Mouse (Mus musculus): ENCODE results near the gene Olfr1109. TPM values are rescaled to one million over a fixed set of nuclear protein-coding genes. Genes with fewer than 3 reads are reported as not detected.

Gene Olfr1109
- polyA plus RNA-seq (2012; ENCODE audit: low replicate concordance) = not detected in 2 replicates

GRCm38 (mm10) chr2:87095908-87096307 lies at the start of gene Olfr1109:
TSS of gene Olfr1109 (minus strand) at chr2:87096008.

GRCm38 (mm10) chr2:87140200-87140599 lies 44.4 kb upstream of the Olfr1109 start, which contains the start of gene Olfr1110:
TSS of gene Olfr1110 (minus strand) at chr2:87140300.

GRCm38 (mm10) chr2:87114467-87114866 lies 18.7 kb upstream of the Olfr1109 start, which contains the start of gene Olfr259:
TSS of gene Olfr259 (minus strand) at chr2:87114567.

GRCm38 (mm10) chr2:87075717-87076116 lies 20.1 kb downstream of the Olfr1109 start, which contains the start of gene Olfr1107:
TSS of gene Olfr1107 (minus strand) at chr2:87075817.

GRCm38 (mm10) chr2:87052173-87052572 lies 43.6 kb downstream of the Olfr1109 start, which contains the start of gene Olfr1106:
TSS of gene Olfr1106 (minus strand) at chr2:87052273.

Other genes starting within 250 kb of the Olfr1109 start
- not detected in 2 replicates for gene Olfr1095, start 244.3 kb downstream of the Olfr1109 start, polyA plus RNA-seq (2012; ENCODE audit: low replicate concordance)
- gene Gm13723, start 221.2 kb downstream of the Olfr1109 start, polyA plus RNA-seq (2012; ENCODE audit: low replicate concordance) = not detected in 2 replicates
- gene Olfr1097, start 203.8 kb downstream of the Olfr1109 start, polyA plus RNA-seq (2012; ENCODE audit: low replicate concordance) = not detected in 2 replicates
- not detected in 2 replicates for gene Olfr1098, start 171.5 kb downstream of the Olfr1109 start, polyA plus RNA-seq (2012; ENCODE audit: low replicate concordance)
- gene Olfr1099, start 135.3 kb downstream of the Olfr1109 start, polyA plus RNA-seq (2012; ENCODE audit: low replicate concordance) = not detected in 2 replicates
- not detected in 2 replicates for gene Olfr1100, start 116.1 kb downstream of the Olfr1109 start, polyA plus RNA-seq (2012; ENCODE audit: low replicate concordance)
- gene Olfr1101, start 104.8 kb downstream of the Olfr1109 start, polyA plus RNA-seq (2012; ENCODE audit: low replicate concordance) = not detected in 2 replicates
- gene Olfr1102, start 97.6 kb downstream of the Olfr1109 start, polyA plus RNA-seq (2012; ENCODE audit: low replicate concordance) = not detected in 2 replicates
- gene Olfr1104, start 68.9 kb downstream of the Olfr1109 start, polyA plus RNA-seq (2012; ENCODE audit: low replicate concordance) = not detected in 2 replicates
- gene Olfr1105, start 59.5 kb downstream of the Olfr1109 start, polyA plus RNA-seq (2012; ENCODE audit: low replicate concordance) = not detected in 2 replicates
- 0.15 TPM in 1 of 2 replicates, not detected in the other for gene Olfr1106, start 43.7 kb downstream of the Olfr1109 start, polyA plus RNA-seq (2012; ENCODE audit: low replicate concordance)
- gene Olfr1107, start 20.2 kb downstream of the Olfr1109 start, polyA plus RNA-seq (2012; ENCODE audit: low replicate concordance) = not detected in 2 replicates
- not detected in 2 replicates for gene Olfr259, start 18.6 kb upstream of the Olfr1109 start, polyA plus RNA-seq (2012; ENCODE audit: low replicate concordance)
- not detected in 2 replicates for gene Olfr1110, start 44.3 kb upstream of the Olfr1109 start, polyA plus RNA-seq (2012; ENCODE audit: low replicate concordance)
- gene Olfr1111, start 56.6 kb upstream of the Olfr1109 start, polyA plus RNA-seq (2012; ENCODE audit: low replicate concordance) = not detected in 2 replicates
- not detected in 2 replicates for gene Olfr1112, start 91.8 kb upstream of the Olfr1109 start, polyA plus RNA-seq (2012; ENCODE audit: low replicate concordance)
- not detected in 2 replicates for gene Olfr1113, start 113.0 kb upstream of the Olfr1109 start, polyA plus RNA-seq (2012; ENCODE audit: low replicate concordance)
- gene Olfr1115, start 152.0 kb upstream of the Olfr1109 start, polyA plus RNA-seq (2012; ENCODE audit: low replicate concordance) = not detected in 2 replicates
- gene Olfr1116, start 171.5 kb upstream of the Olfr1109 start, polyA plus RNA-seq (2012; ENCODE audit: low replicate concordance) = not detected in 2 replicates
- not detected in 2 replicates for gene Olfr1118, start 211.6 kb upstream of the Olfr1109 start, polyA plus RNA-seq (2012; ENCODE audit: low replicate concordance)

Data from hematopoietic multipotent progenitor cell, adult 10-12 weeks (in vitro differentiated cells).